Mouse (Mus musculus): ENCODE measurements at regions not wholly inside any gene's neighbourhood (a gene's known extent, or its start where the extent isn't known, plus 50 kb on each side); places are given as distances from the start of the nearest gene placed in this dataset.

- no peak for TF ChIP-seq FLI1 (IDR thresholded peaks at IDR 0.05; ENCODE audit: low read length)
- no peak for TF ChIP-seq GATA1 (IDR thresholded peaks at IDR 0.05; ENCODE audit: borderline replicate concordance, low read length)
These were observed 55.7 kb upstream of the Atg10 start for GRCm38 (mm10) chr13:91279487-91279886.
